Mouse (Mus musculus) heart, postnatal 0 days (tissue): ENCODE results near the gene Cbx8. TPM values are rescaled to one million over a fixed set of nuclear protein-coding genes. Genes with fewer than 3 reads are reported as not detected.

Experiments
- ATAC-seq: fragments of 200-750 bp; cut with Nextera tagmentation; 2 replicates; pipeline ENCODE4 v1.8.0; 2017; ENCODE audit warnings: low read depth, moderate number of reproducible peaks, moderate library complexity; ENCODE audit not compliant: insufficient read depth
- DNase-seq: peaks from one replicate; pipeline ENCODE4 v3.0.0-alpha.2; 2016; ENCODE audit warnings: low spot score
- H3K27ac ChIP-seq: fragments of 300-500 bp; sonication (generic); 2 replicates; pipeline ENCODE4 v1.5.1; 2014; ENCODE audit warnings: low read depth, mild to moderate bottlenecking
- H3K27me3 ChIP-seq: fragments of 300-500 bp; sonication (generic); 2 replicates; pipeline ENCODE4 v1.6.1; 2014; ENCODE audit warnings: low read length, mixed read lengths; ENCODE audit not compliant: control insufficient read depth, insufficient read depth
- H3K36me3 ChIP-seq: fragments of 300-500 bp; sonication (generic); replicated peaks from 2 replicates; pipeline ENCODE4 v1.6.1; 2014; ENCODE audit warnings: low read length, mixed read lengths; ENCODE audit not compliant: control insufficient read depth, insufficient read depth
- H3K4me1 ChIP-seq: fragments of 300-500 bp; sonication (generic); 2 replicates; pipeline ENCODE4 v1.6.1; 2014; ENCODE audit warnings: antibody characterized with exemption; ENCODE audit not compliant: control insufficient read depth, insufficient read depth
- H3K4me2 ChIP-seq: fragments of 300-500 bp; sonication (generic); 2 replicates; pipeline ENCODE4 v1.6.1; 2014; ENCODE audit warnings: low read depth, mild to moderate bottlenecking, low read length, moderate library complexity
- H3K4me3 ChIP-seq: fragments of 300-500 bp; sonication (generic); 2 replicates; pipeline ENCODE4 v1.5.1; 2014; ENCODE audit warnings: low read depth, low read length
- H3K9ac ChIP-seq: fragments of 300-500 bp; sonication (generic); replicated peaks from 2 replicates; pipeline ENCODE4 v1.6.1; 2014; ENCODE audit warnings: low read depth, low read length, mixed read lengths
- H3K9me3 ChIP-seq: fragments of 300-500 bp; sonication (generic); replicated peaks from 2 replicates; pipeline ENCODE4 v1.6.1; 2016; ENCODE audit warnings: low read length; ENCODE audit not compliant: control insufficient read depth
- CTCF ChIP-seq: IDR thresholded peaks from 2 replicates; pipeline ENCODE4 v1.5.1; 2016; ENCODE audit warnings: antibody characterized with exemption, control low read depth, low read depth
- EP300 ChIP-seq: IDR thresholded peaks from 2 replicates; pipeline ENCODE4 v1.6.1; 2016; ENCODE audit warnings: antibody characterized with exemption, low read depth
- WGBS: fragments of 180-500 bp; shearing (Covaris S2); extraction: QIAGEN DNeasy Blood & Tissue Kit; methylation state at CpG from one replicate; pipeline ENCODE4 v1.1.7; 2014; 5-methylcytosine and 5-hydroxymethylcytosine counted together
- polyA plus RNA-seq: library from polyadenylated mRNA; unstranded; fragments of >200 nt; fragmentation: Nextera tagmentation; extraction: Ambion mirVana; gene quantifications from 2 replicates; pipeline ENCODE4 v1.2.1, GENCODE M21; 2015
- total RNA-seq: library from RNA; depleted of rRNA; stranded (reverse); fragments of >200 nt; gene quantifications from 2 replicates; pipeline ENCODE4 v1.2.3, GENCODE M21; 2014; ENCODE audit warnings: low replicate concordance

Gene Cbx8
- total and polyA plus RNA-seq, 2 experiments from 2014 or later: 1.6 to 5.1 TPM

- ATAC-seq (peak; percentile 71; the same call in 1 of the 2 replicates), DNase-seq (peak; percentile 73)
- 2% methylated on average over 26 of the region's 26 CpGs for WGBS
- Histone ChIP-seq H3K36me3 (peaks cover 14% of the 10 kb centered on the region), H3K9ac (no peak overlapping the region), H3K4me2 (peak overlapping the region; percentile 55), H3K27ac (no peak overlapping the region), H3K27me3 (peaks cover 48% of the 10 kb centered on the region), H3K9me3 (no peaks in the 10 kb centered on the region), H3K4me1 (peaks cover 10% of the 10 kb centered on the region), H3K4me3 (peak overlapping the region; percentile 32)
- TF ChIP-seq CTCF (peak; percentile 83), EP300 (no peak)
These were observed 6.8 kb downstream of the Cbx8 start for GRCm38 (mm10) chr11:119033874-119034558.

- TF ChIP-seq CTCF (no peak), EP300 (no peak)
- Histone ChIP-seq H3K36me3 (peaks cover 32% of the 10 kb centered on the region), H3K27ac (no peak overlapping the region), H3K4me3 (no peak overlapping the region), H3K4me2 (peak overlapping the region; percentile 22; the same call in 1 of the 2 replicates), H3K9ac (no peak overlapping the region), H3K9me3 (no peaks in the 10 kb centered on the region), H3K27me3 (peaks cover 13% of the 10 kb centered on the region), H3K4me1 (peaks cover 31% of the 10 kb centered on the region)
- ATAC-seq (peak; percentile 36; the same call in 1 of the 2 replicates), DNase-seq (peak; percentile 59)
- WGBS: 28% methylated on average over 12 of the region's 12 CpGs
These were observed 14.6 kb downstream of the Cbx8 start for GRCm38 (mm10) chr11:119026203-119026602.

DNA sequence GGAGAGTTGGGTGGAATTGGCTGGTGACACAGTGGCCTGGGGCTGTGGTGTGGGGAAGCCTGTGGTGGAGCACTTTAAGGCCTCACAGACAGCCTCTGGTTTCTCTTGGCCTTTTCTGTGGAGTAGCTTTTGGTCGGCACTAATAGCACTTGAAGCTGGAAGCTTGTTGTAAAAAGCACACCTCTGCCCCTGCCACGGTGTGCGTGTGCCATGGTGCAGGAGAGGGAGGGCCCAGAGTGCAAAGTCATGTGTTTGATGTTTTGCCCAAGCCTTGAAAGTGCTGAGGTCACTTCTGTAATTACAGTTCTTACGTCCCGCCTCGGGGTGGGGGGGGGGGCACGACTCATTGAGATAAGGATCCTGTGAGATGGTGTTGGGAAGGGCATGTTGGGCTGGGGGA lies 16.5 kb downstream of the Cbx8 start:
- peaks cover 31% of the 10 kb centered on the region for H3K4me1 ChIP-seq
- no peak for ATAC-seq
- DNase-seq: no peak
- no peaks in the 10 kb centered on the region for H3K9me3 ChIP-seq
- peak overlapping the region; percentile 99 for H3K4me2 ChIP-seq
- no peak for TF ChIP-seq CTCF
- no peak for TF ChIP-seq EP300
- H3K9ac ChIP-seq: no peak overlapping the region
- peak overlapping the region; percentile 6; the same call in 1 of the 2 replicates for H3K27ac ChIP-seq
- peaks cover 25% of the 10 kb centered on the region for H3K27me3 ChIP-seq
- WGBS: 27% methylated on average over 7 of the region's 7 CpGs
- H3K36me3 ChIP-seq: peaks cover 25% of the 10 kb centered on the region
- H3K4me3 ChIP-seq: peak overlapping the region; percentile 82

DNA sequence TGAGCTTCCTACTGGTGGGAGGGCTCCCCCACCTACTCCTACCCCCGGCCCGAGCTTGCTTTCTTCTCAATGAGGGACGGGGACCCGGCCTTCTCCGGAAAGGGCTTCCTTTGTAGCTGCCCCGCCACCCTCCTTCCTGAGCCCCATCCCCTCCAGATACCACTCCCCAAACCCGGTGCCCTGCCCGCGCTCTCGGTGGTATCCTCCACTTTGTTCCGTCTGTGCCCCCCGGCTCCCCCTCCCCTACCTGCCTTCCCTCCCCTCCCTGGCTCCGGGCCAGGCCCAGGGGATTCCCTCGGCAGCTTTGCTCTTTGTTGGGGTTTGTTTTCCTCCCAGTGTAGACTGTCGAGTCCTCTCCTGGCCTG lies 17.2 kb downstream of the Cbx8 start:
- H3K9me3 ChIP-seq: no peaks in the 10 kb centered on the region
- TF ChIP-seq EP300 (no peak), CTCF (no peak)
- H3K4me2 ChIP-seq: peak overlapping the region; percentile 99
- no peak for DNase-seq
- peak overlapping the region; percentile 74 for H3K9ac ChIP-seq
- H3K4me3 ChIP-seq: peak overlapping the region; percentile 82
- no peak; the same call in 1 of the 2 replicates for ATAC-seq
- peaks cover 31% of the 10 kb centered on the region for H3K4me1 ChIP-seq
- peaks cover 25% of the 10 kb centered on the region for H3K27me3 ChIP-seq
- peaks cover 18% of the 10 kb centered on the region for H3K36me3 ChIP-seq
- peak overlapping the region; percentile 58 for H3K27ac ChIP-seq
- 2% methylated on average over 15 of the region's 15 CpGs for WGBS

- WGBS: under 1% methylated on average over 73 of the region's 99 CpGs
- TF ChIP-seq EP300 (no peak), CTCF (no peak)
- H3K27ac ChIP-seq: peak within 1 kb of the TSS; percentile 58
- DNase-seq (peak; percentile 69), ATAC-seq (peak; percentile 90)
- H3K27me3 ChIP-seq: peaks cover 25% of the 10 kb centered on the region
- H3K9me3 ChIP-seq: no peaks in the 10 kb centered on the region
- H3K36me3 ChIP-seq: peaks cover 13% of the 10 kb centered on the region
- H3K4me3 ChIP-seq: peak within 1 kb of the TSS; percentile 82
- H3K4me1 ChIP-seq: peaks cover 31% of the 10 kb centered on the region
- H3K9ac ChIP-seq: peak within 1 kb of the TSS; percentile 74
- H3K4me2 ChIP-seq: peak within 1 kb of the TSS; percentile 99
These were observed 17.7 kb downstream of the Cbx8 start, which contains the start of gene Cbx2 for GRCm38 (mm10) chr11:119022895-119023615. Gene Cbx2, plus strand, starts transcription at chr11:119022962.
